Mouse (Mus musculus): ENCODE results near the gene Plcb3.

Plcb3 gene

GRCm38 (mm10) chr19:6919876-6920740 is 56.2 kb downstream of the Plcb3 start:
- peak; percentile 58 for DNase-seq (ENCODE audit: low spot score)

- DNase-seq (ENCODE audit: low spot score): no peak
Observed at GRCm38 (mm10) chr19:6919431-6919830, 56.8 kb downstream of the Plcb3 start.

GRCm38 (mm10) chr19:6918321-6918720 is 57.9 kb downstream of the Plcb3 start:
- DNase-seq (ENCODE audit: low spot score): no peak

- DNase-seq (ENCODE audit: low spot score): no peak
Observed at GRCm38 (mm10) chr19:6916496-6916895, 59.8 kb downstream of the Plcb3 start.

GRCm38 (mm10) chr19:6915276-6915675 is 61.0 kb downstream of the Plcb3 start:
- DNase-seq (ENCODE audit: low spot score): no peak

- DNase-seq (ENCODE audit: low spot score): no peak
Observed at GRCm38 (mm10) chr19:6914540-6914939, 61.7 kb downstream of the Plcb3 start.

GRCm38 (mm10) chr19:6913991-6914390 is 62.3 kb downstream of the Plcb3 start:
- DNase-seq (ENCODE audit: low spot score): no peak

- no peak for DNase-seq (ENCODE audit: low spot score)
Observed at GRCm38 (mm10) chr19:6913036-6913435, 63.2 kb downstream of the Plcb3 start.

GRCm38 (mm10) chr19:6912205-6912970 is 63.9 kb downstream of the Plcb3 start:
- DNase-seq (ENCODE audit: low spot score): no peak

- no peak for DNase-seq (ENCODE audit: low spot score)
Observed at GRCm38 (mm10) chr19:6911101-6912074, 64.9 kb downstream of the Plcb3 start.

- peak; percentile 50 for DNase-seq (ENCODE audit: low spot score)
Observed at GRCm38 (mm10) chr19:6910306-6910705, 66.0 kb downstream of the Plcb3 start.

GRCm38 (mm10) chr19:6909507-6910289 is 66.6 kb downstream of the Plcb3 start, which contains the start of the genes Trmt112 and Prdx5:
Trmt112 (plus strand) TSS chr19:6909698.
Prdx5 (minus strand) TSS chr19:6910106.
- peak; percentile 89 for DNase-seq (ENCODE audit: low spot score)

GRCm38 (mm10) chr19:6909021-6909420 is 67.2 kb downstream of the Plcb3 start:
- DNase-seq (ENCODE audit: low spot score): no peak

- no peak for DNase-seq (ENCODE audit: low spot score)
Observed at GRCm38 (mm10) chr19:6907811-6908540, 68.3 kb downstream of the Plcb3 start.

GRCm38 (mm10) chr19:6907094-6907493 is 69.2 kb downstream of the Plcb3 start:
- no peak for DNase-seq (ENCODE audit: low spot score)

GRCm38 (mm10) chr19:6906199-6906598 is 70.1 kb downstream of the Plcb3 start:
- no peak for DNase-seq (ENCODE audit: low spot score)

GRCm38 (mm10) chr19:6905498-6906159 is 70.6 kb downstream of the Plcb3 start:
- no peak for DNase-seq (ENCODE audit: low spot score)

- no peak for DNase-seq (ENCODE audit: low spot score)
Observed at GRCm38 (mm10) chr19:6904846-6905245, 71.4 kb downstream of the Plcb3 start.

- no peak for DNase-seq (ENCODE audit: low spot score)
Observed at GRCm38 (mm10) chr19:6903031-6903430, 73.2 kb downstream of the Plcb3 start.
